Mouse (Mus musculus) gastrocnemius, postnatal 14 days (tissue): Measurements from ENCODE around the gene Ttll3. TPM values are rescaled to one million over a fixed set of nuclear protein-coding genes. Genes with fewer than 3 reads are reported as not detected.
A peak's percentile ranks its signal among the peaks of the same experiment; 100 is the strongest.

Experiments
- DNase-seq: peaks from one replicate; pipeline ENCODE4 v3.0.0; 2021; ENCODE audit warnings: mixed read lengths
- intact Hi-C: fragments of 180-260 bp; cut with DNase I; formaldehyde crosslinking; loops from one replicate; pipeline ENCODE4 v1.15.1; 2025; ENCODE audit warnings: low total_unique reads
- long read RNA-seq, 2 experiments: library from polyadenylated mRNA; stranded (forward); transcript quantifications; one replicate each; pipeline ENCODE4 v2.0.0; 2021
- total RNA-seq, 2 experiments: library from RNA; stranded (reverse); gene quantifications; 2 replicates each; pipeline ENCODE4 v1.2.3; 2021

Gene Ttll3
- 1 to 10 TPM; 1.3 TPM for total RNA-seq
- long read RNA-seq, experiment 1: 0 reads
- long read RNA-seq, experiment 2: 0 reads

DNA sequence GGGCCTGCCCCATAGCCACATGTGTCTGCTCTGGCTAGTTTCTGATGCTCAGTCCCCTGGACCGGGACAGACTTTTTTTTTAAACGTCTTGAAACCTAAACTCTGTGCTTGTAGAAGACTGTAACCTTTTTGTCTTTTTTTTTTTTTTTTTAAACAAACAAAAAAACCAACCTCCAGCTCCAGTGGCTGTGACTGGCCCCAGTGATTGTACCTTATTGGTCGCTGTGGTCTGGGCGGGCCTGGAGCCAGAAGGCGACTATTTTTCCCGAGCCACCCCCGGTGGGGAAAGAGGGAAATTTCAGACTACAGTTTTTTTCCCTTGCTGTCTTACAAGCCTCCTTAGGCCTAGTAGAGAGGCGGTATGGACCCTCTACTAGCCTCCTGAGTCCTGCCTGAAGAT, at the start of gene Ttll3:
Gene Ttll3 (plus strand): TSS at position 301 of the 400 bp plus-strand sequence.
- no peak for DNase-seq
- intact Hi-C loops: no loop called here

DNA sequence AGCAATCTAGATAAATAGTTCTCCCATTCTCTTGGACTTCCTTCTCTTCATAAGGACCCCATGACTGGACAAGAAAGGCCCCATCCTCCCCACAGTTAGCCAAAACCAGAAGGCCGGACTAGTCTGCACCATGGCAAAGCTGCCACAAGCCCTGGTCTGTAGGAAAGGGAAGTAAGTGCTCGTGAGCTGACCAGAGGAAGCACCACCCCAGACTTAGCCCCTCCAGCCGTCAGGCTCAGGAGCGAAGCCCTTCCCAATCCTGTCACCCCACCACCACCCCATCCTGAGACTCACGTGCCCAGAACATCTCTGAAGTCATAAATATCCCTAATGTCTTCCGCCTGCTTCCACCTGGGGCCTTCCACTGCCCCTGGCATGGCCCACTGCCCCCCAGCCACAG, 47.5 kb upstream of the Ttll3 start:
- no peak for DNase-seq
- intact Hi-C loops: no loop called here

- DNase-seq: no peak
- intact Hi-C loops: no loop called here
Observed at GRCm38 (mm10) chr6:113342297-113342696, 46.8 kb upstream of the Ttll3 start.

DNA sequence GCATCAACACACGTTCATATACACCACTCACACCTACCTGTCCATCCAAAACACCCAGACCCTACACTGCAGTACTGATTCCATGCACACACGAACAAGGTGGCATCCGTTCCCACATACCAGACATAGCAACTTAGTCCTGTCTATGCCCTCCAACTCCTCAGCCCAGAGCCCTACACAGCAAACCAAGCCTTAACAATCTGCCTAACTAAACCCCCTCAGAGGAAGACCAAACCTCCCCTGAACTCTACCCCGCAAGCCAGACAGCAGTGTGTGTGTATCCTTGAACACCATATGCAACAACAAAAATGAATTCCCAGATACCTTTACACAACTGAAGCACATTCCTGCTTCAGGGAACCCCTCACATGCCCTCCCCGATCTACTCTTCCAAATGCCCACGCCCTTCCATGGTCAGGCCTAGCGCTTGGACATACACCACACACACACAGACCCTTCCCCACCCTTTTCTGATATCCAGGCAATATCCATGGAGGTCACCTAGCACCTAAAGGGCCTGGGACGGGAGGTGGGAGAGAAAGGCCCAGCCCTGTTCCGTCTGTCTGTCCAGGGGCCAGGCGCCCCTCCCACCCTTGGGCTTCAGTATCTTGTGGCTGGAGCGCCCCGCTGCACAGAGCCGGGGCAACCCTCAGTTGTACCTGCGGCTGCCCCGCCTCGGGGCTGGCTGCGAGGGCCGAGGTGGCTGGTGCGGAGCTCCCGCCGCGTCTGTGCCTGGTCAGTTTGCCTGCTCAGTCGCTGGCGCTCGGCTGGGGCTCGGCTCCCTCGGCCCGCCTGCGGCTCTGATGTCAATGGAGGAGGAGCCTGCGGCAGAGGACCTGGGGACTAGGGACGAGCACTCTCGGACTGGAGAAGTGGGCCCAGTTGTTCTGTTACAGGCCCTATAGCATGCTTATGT, 45.6 kb upstream of the Ttll3 start, which contains the start of gene Camk1:
Gene Camk1 (minus strand): TSS at position 808 of the 916 bp plus-strand sequence.
- intact Hi-C loops: no loop called here
- peak; percentile 88 for DNase-seq

DNA sequence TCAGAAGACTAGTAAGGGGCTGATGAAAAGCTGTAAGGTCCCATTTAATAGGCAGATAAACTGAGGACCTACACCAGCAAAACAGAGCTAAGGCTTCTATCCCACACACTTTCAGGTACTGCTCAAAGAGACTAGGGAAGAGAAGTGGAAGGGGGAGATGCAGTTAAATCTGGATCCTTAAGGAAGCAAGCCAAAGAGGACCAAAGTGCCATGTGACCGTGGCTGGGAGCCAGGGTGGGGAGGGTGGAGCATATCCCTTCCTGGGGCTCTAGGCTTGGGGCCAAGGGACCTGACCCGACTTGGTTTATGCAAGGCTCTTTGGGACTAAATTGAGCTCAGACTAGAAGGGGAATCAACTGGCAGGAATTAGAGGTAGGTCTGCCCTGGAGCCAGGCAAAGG, 44.7 kb upstream of the Ttll3 start:
- intact Hi-C loops: no loop called here
- DNase-seq: peak; percentile 74

DNA sequence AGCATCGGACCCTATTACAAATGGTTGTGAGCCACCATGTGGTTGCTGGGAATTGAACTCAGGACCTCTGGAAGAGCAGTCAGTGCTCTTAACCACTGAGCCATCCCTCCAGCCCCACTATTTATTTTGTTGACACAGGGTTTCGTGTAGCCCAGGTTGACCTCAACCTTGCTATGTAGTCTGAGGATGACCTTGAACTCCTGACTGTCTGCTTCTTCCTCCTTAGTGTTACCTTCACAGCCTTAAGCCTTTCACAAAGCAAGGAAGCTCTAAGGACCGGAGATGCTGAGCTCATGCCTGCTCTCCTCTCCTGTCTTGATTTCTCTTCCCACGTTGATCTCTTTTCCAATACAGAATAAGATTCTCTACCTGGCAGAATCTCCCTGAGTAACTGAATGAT, 42.2 kb upstream of the Ttll3 start:
- no peak for DNase-seq
- intact Hi-C loops: no loop called here

DNA sequence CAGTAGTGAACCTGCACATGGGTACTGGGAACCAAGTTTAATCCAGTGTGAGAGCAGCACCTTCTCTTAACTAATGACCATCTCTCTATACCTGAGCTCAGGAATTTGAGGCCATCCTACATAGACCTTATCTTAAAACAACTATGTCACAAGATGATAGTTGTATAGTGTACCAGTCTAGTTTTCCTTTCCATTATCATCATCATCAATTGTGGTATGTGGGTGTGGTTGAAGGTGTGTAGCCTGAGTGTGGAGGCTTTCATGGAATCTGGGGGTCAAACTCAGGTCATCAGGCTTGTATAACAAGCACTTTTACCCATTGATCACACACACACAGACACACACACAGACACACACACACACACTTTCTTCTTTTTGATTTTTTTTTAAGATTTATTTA, 38.5 kb upstream of the Ttll3 start:
- intact Hi-C loops: no loop called here
- no peak for DNase-seq

- DNase-seq: no peak
- intact Hi-C loops: no loop called here
Observed at GRCm38 (mm10) chr6:113351161-113351560, 37.9 kb upstream of the Ttll3 start.

- no peak for DNase-seq
- intact Hi-C loops: no loop called here
Observed at GRCm38 (mm10) chr6:113351653-113352052, 37.4 kb upstream of the Ttll3 start.

DNA sequence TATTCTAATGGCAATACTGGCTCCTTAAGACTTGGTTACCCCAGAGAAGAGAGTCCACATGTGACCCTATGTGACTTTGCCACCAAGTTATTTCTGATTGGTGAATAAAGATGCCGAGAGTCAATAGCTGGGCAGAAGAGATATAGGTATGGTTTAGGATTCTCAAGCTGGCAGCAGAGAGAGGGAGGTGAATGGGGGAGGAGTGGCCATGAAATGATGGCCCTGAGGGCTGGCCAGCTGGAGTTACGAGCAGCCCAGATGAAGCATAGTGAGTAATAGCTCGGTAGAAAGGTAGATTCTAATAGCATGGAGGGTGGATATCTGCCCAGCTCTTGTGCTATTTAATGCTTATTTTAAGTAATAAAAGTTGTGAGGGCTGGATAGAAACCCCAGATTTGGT, 36.2 kb upstream of the Ttll3 start:
- intact Hi-C loops: no loop called here
- DNase-seq: no peak

GRCm38 (mm10) chr6:113353696-113354095, 35.4 kb upstream of the Ttll3 start:
- DNase-seq: no peak
- intact Hi-C loops: no loop called here

DNA sequence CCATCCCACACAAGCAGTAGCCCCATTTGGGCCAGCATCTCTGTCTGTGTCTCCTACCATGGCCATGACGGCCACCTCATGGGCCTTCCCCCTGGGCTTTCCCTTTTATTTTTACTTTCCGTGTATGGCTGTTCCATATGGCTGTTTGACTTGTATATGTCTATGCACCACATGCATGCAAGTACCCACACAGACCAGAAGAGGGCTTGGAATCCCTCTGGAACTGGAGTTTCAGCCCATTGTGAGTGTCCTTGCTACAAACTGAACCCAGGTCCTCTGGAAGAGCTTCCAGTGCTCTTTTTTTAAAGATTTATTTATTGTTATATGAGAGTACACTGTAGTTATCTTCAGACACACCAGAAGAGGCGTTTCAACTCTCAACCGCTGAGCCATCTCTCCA, 27.6 kb upstream of the Ttll3 start:
- intact Hi-C loops: no loop called here
- no peak for DNase-seq

DNA sequence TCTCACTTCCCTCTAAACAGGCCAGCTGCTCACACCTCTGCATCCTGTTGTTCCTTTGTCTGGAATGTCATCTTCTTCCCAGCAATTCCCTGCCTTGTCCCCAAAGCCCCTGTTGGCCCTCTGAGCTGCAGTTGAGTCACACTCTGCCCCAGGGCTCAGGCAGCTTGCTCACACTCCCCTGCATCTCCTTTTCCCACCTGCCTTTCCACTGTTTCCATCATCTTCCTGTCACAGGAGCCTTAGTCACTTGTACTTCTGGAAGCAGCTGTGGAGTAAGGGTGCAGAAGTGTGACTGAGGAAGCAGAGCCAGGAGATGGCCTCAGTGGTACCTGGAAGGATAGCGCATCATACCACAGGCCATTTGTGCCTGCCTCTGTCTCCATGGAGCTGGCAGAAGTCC, 26.8 kb upstream of the Ttll3 start:
- no peak for DNase-seq
- intact Hi-C loops: no loop called here

GRCm38 (mm10) chr6:113364518-113365135, 24.4 kb upstream of the Ttll3 start:
- intact Hi-C loops: no loop called here
- DNase-seq: no peak

DNA sequence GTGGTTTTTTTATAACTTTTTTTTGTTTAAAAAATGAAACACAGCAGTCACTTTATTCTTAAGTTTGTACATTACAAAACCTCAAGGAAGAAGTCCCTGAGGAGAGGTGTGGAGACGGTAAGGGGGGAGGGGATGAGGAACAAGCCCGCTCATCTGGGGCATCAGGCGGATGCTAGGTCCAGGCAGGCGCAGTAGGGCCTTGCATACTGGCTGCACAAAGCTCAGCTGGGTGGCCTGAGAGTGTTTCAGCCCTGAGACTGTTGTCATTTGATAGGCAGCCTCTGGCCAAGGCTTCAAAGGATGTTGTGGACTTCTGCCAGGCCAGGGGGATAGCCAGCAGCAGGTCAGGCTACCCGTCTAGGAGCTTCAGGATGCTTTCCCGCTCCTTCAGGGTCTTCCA, 22.4 kb upstream of the Ttll3 start:
- intact Hi-C loops: no loop called here
- no peak for DNase-seq

GRCm38 (mm10) chr6:113367574-113367973, 21.5 kb upstream of the Ttll3 start:
- no peak for DNase-seq
- intact Hi-C loops: no loop called here

GRCm38 (mm10) chr6:113368124-113368523, 20.9 kb upstream of the Ttll3 start:
- intact Hi-C loops: no loop called here
- no peak for DNase-seq

- intact Hi-C loops: no loop called here
- no peak for DNase-seq
Observed at GRCm38 (mm10) chr6:113368577-113368976, 20.5 kb upstream of the Ttll3 start.

DNA sequence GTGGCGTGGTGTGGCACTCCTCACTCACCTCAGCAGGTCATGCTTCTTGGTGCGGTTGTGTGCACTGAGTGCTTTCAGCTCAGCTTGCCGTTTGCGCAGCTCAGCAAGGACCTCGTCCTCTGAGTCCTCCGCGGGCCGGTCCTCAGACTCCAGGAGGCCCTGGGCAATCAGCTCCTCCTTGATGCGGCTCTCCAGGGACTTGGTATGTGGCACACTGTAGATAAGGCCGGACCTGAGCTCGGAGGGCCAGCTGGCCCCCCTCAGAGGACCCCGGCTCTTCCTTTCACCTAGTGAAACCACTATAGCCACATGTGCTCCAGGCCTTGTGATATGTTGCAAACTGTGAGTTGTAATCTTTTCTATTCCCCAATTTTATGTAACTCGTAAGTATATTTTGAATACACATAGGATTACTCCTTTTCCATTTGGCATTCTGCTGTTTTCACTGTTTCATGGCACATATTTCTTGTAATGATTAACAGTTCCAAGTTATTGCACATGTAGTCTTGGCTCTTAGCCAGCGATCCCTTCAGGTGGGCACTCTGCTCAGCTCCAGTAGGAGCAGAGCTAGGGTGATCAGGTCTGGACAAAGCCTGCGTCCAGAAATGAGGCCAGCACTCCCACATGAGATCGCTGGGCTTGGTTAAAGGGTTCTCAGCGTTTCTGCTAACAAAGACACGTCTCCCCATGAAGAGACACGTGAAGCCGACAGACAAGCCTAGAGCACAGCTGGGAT, 18.7 kb upstream of the Ttll3 start:
- intact Hi-C loops: no loop called here
- no peak for DNase-seq

- intact Hi-C loops: no loop called here
Observed at GRCm38 (mm10) chr6:113373491-113373890, 15.6 kb upstream of the Ttll3 start.

More at GRCm38 (mm10) chr6:113373491-113373890, 15.6 kb upstream of the Ttll3 start:
- no peak for DNase-seq
